Mouse (Mus musculus): ENCODE results near the gene Eif3m. TPM values are rescaled to one million over a fixed set of nuclear protein-coding genes. Genes with fewer than 3 reads are reported as not detected.
"Not testable (repeated sequence)": the region's sequence is repeated elsewhere in the genome, so short reads cannot be mapped to it uniquely, and the experiment has no call there.

Gene Eif3m
- polyA plus RNA-seq, 1 experiment from 2014 or later, result 248 TPM

DNA sequence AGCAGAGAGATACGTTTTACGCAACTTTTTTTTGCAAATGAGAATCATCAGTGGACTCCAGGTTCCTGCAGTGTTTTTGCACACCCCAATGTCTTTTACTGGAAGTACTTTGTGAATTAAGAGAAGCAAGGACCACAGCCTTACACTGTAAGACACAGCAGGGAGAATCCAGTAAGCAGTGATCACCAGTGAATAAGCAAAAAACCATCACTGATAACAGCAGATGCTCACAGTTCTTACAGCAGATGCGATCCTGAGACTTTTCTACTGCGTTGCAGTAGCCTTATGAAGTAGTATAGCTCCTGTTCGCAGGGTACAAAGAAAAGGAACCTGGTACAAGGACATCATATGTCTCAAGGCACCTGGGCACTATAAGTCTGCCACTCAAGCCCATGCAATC is 13.6 kb upstream of the Eif3m start:
- Histone ChIP-seq H3K27me3 (no peaks in the 10 kb centered on the region), H3K9ac (no peak overlapping the region), H3K4me3 (replicated peaks) (no peak overlapping the region), H3K4me2 (no peak overlapping the region), H3K4me1 (no peaks in the 10 kb centered on the region), H3K27ac (no peak overlapping the region), H3K9me3 (no peaks in the 10 kb centered on the region), H3K36me3 (replicated peaks) (no peaks in the 10 kb centered on the region)
- 87% methylated on average over 5 of the region's 5 CpGs for WGBS
- ATAC-seq (ENCODE audit: low FRiP score), result no peak

GRCm38 (mm10) chr2:105028806-105029205 is 11.9 kb upstream of the Eif3m start:
- no peak overlapping the region for H3K9ac ChIP-seq
- ATAC-seq (ENCODE audit: low FRiP score), result no peak
- H3K9me3 ChIP-seq, result no peaks in the 10 kb centered on the region
- no peaks in the 10 kb centered on the region for H3K4me1 ChIP-seq
- no peak overlapping the region for H3K4me3 ChIP-seq (replicated peaks)
- no peaks in the 10 kb centered on the region for H3K27me3 ChIP-seq
- H3K36me3 ChIP-seq (replicated peaks), result no peaks in the 10 kb centered on the region
- H3K4me2 ChIP-seq, result no peak overlapping the region
- 89% methylated on average over 5 of the region's 5 CpGs for WGBS
- H3K27ac ChIP-seq, result no peak overlapping the region

GRCm38 (mm10) chr2:105026950-105027695 is 10.2 kb upstream of the Eif3m start:
- Histone ChIP-seq H3K9me3 (no peaks in the 10 kb centered on the region), H3K4me2 (no peak overlapping the region)
- WGBS, result 90% methylated on average over 22 of the region's 22 CpGs

DNA sequence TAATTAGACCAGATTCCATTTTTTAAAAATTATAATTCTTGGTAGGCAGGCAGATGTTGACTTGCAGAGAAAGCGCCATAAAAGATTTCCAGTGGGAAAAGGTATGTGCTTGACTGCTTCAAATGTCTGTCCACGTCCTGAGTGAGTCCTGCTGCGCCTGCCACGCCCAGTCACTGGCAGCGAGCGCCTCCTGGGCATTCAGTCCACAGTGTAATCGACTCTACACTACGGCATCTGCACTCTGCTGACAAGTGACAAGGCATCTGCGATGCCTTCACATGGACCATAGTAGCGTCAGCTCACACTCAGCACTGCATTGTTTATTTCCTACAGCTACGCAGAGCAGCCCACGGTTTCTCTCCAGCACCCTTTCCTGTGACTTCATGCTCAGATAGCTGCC is 8.7 kb upstream of the Eif3m start:
- ATAC-seq (ENCODE audit: low FRiP score); H3K9ac ChIP-seq; H3K27me3 ChIP-seq; H3K4me3 ChIP-seq (replicated peaks); H3K4me2 ChIP-seq; H3K36me3 ChIP-seq (replicated peaks); H3K4me1 ChIP-seq; H3K27ac ChIP-seq; H3K9me3 ChIP-seq: not testable (repeated sequence)
- WGBS, result 90% methylated on average over 12 of the region's 12 CpGs

More at GRCm38 (mm10) chr2:105026950-105027695, 10.2 kb upstream of the Eif3m start:
- Histone ChIP-seq H3K27ac (no peak overlapping the region), H3K36me3 (replicated peaks) (no peaks in the 10 kb centered on the region), H3K4me3 (replicated peaks) (no peak overlapping the region), H3K9ac (no peak overlapping the region), H3K4me1 (no peaks in the 10 kb centered on the region), H3K27me3 (no peaks in the 10 kb centered on the region)
- ATAC-seq (ENCODE audit: low FRiP score), result no peak

DNA sequence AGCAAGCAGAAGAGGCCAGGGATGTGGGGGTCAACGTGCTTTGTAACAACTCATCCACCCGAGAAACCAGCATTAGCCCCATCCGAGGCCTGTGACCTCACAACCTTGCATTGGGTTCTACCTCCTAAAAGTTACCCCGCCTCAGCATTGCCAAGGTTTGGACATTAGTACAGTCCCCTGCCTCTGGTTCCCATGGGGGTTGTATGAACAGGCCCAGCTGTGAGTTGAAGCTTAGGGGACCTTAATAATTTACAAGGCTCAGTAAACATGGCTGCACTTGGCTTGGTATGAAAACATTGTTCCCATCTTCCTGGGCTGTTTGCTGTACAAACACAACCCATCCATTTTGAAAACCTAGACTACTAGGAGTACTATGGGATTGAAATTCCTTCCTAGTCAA is 6.9 kb upstream of the Eif3m start:
- H3K36me3 ChIP-seq (replicated peaks), result no peaks in the 10 kb centered on the region
- H3K9ac ChIP-seq, result no peak overlapping the region
- H3K27ac ChIP-seq, result no peak overlapping the region
- no peak overlapping the region for H3K4me3 ChIP-seq (replicated peaks)
- H3K4me1 ChIP-seq, result no peaks in the 10 kb centered on the region
- no peaks in the 10 kb centered on the region for H3K27me3 ChIP-seq
- WGBS, result 80% methylated on average over 4 of the region's 4 CpGs
- H3K4me2 ChIP-seq, result no peak overlapping the region
- ATAC-seq (ENCODE audit: low FRiP score), result no peak
- H3K9me3 ChIP-seq, result no peaks in the 10 kb centered on the region

- Histone ChIP-seq H3K9me3 (no peaks in the 10 kb centered on the region), H3K4me2 (no peak overlapping the region), H3K4me3 (replicated peaks) (no peak overlapping the region), H3K36me3 (replicated peaks) (no peaks in the 10 kb centered on the region), H3K27ac (no peak overlapping the region), H3K9ac (no peak overlapping the region), H3K27me3 (no peaks in the 10 kb centered on the region), H3K4me1 (no peaks in the 10 kb centered on the region)
- WGBS, result 82% methylated on average over 6 of the region's 6 CpGs
- no peak for ATAC-seq (ENCODE audit: low FRiP score)
Measured at GRCm38 (mm10) chr2:105023031-105023615, 6.2 kb upstream of the Eif3m start.

GRCm38 (mm10) chr2:105021836-105022235 is 5.0 kb upstream of the Eif3m start:
- no peak overlapping the region for H3K4me2 ChIP-seq
- no peaks in the 10 kb centered on the region for H3K27me3 ChIP-seq
- 90% methylated on average over 2 of the region's 2 CpGs for WGBS
- H3K9ac ChIP-seq, result no peak overlapping the region
- no peaks in the 10 kb centered on the region for H3K36me3 ChIP-seq (replicated peaks)
- ATAC-seq (ENCODE audit: low FRiP score), result no peak
- no peak overlapping the region for H3K4me3 ChIP-seq (replicated peaks)
- H3K4me1 ChIP-seq, result peaks cover 5% of the 10 kb centered on the region; the same call in 1 of the 2 replicates
- H3K9me3 ChIP-seq, result no peaks in the 10 kb centered on the region
- H3K27ac ChIP-seq, result no peak overlapping the region

- H3K27me3 ChIP-seq, result no peaks in the 10 kb centered on the region
- no peak overlapping the region for H3K4me2 ChIP-seq
- H3K27ac ChIP-seq, result no peak overlapping the region
- peaks cover 5% of the 10 kb centered on the region; the same call in 1 of the 2 replicates for H3K4me1 ChIP-seq
- H3K36me3 ChIP-seq (replicated peaks), result no peaks in the 10 kb centered on the region
- no peak for ATAC-seq (ENCODE audit: low FRiP score)
- no peak overlapping the region for H3K4me3 ChIP-seq (replicated peaks)
- H3K9ac ChIP-seq, result no peak overlapping the region
- 82% methylated on average over 12 of the region's 12 CpGs for WGBS
- no peaks in the 10 kb centered on the region for H3K9me3 ChIP-seq
Measured at GRCm38 (mm10) chr2:105021256-105021655, 4.4 kb upstream of the Eif3m start.

DNA sequence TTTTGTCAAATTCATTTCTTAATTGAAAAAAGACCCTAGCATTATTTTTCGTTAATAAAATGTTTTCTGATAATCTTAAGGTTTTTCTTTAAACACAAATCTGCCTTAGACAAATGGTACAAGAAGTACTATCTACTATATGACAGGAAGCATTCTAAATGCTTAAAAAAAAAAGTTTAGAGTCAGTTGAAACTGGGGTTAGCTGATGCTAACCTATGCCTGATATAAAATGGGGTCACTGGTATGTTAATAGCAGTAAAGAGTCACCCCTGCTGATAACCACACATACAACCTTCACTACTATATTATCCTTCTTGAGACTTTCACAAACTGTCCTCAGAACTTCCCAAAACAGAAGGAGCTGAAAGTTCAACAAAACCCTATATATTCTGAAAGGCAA is 2.6 kb upstream of the Eif3m start:
- no peak overlapping the region for H3K4me3 ChIP-seq (replicated peaks)
- H3K9ac ChIP-seq, result no peak overlapping the region
- H3K4me1 ChIP-seq, result peaks cover 16% of the 10 kb centered on the region
- H3K27ac ChIP-seq, result no peak overlapping the region
- 91% methylated on average over 1 of the region's 1 CpGs for WGBS
- no peak overlapping the region for H3K4me2 ChIP-seq
- H3K9me3 ChIP-seq, result no peaks in the 10 kb centered on the region
- ATAC-seq (ENCODE audit: low FRiP score), result no peak
- no peaks in the 10 kb centered on the region for H3K27me3 ChIP-seq
- no peaks in the 10 kb centered on the region for H3K36me3 ChIP-seq (replicated peaks)

- no peak overlapping the region for H3K4me3 ChIP-seq (replicated peaks)
- peak overlapping the region; percentile 82; the same call in 1 of the 2 replicates for H3K4me2 ChIP-seq
- H3K9me3 ChIP-seq, result no peaks in the 10 kb centered on the region
- no peak overlapping the region for H3K9ac ChIP-seq
- ATAC-seq (ENCODE audit: low FRiP score), result no peak
- H3K4me1 ChIP-seq, result peaks cover 16% of the 10 kb centered on the region
- H3K36me3 ChIP-seq (replicated peaks), result peaks cover 12% of the 10 kb centered on the region
- H3K27me3 ChIP-seq, result no peaks in the 10 kb centered on the region
- WGBS, result 85% methylated on average over 3 of the region's 3 CpGs
- no peak overlapping the region for H3K27ac ChIP-seq
Measured at GRCm38 (mm10) chr2:105017802-105018201, 922 bp upstream of the Eif3m start.

GRCm38 (mm10) chr2:105016192-105016966 is 501 bp downstream of the Eif3m start:
- WGBS, result under 1% methylated on average over 43 of the region's 43 CpGs
- H3K4me1 ChIP-seq, result peaks cover 16% of the 10 kb centered on the region

DNA sequence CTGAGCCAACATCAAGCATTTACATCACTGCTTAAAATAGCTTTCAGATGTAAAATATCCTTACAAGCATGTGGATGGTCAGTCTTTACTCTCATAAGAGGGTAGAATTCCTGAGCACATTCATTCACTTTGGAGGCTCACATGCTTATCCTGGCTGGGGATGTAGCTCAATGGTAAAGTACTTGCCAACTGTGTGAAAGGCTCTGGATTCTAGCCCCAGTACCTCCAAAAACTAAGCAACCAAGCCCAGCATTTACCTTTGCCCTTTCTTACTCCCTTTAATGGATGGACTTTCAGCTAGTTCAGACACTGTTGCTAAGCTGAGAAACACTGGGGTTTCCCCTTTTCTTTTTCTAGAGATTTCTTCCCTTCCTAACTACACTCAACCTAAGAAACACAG is 9.6 kb downstream of the Eif3m start:
- Histone ChIP-seq H3K4me1 (no peaks in the 10 kb centered on the region), H3K9me3 (no peaks in the 10 kb centered on the region), H3K27me3 (no peaks in the 10 kb centered on the region), H3K9ac (no peak overlapping the region), H3K4me2 (no peak overlapping the region), H3K4me3 (replicated peaks) (no peak overlapping the region), H3K27ac (no peak overlapping the region), H3K36me3 (replicated peaks) (peaks cover 80% of the 10 kb centered on the region)
- ATAC-seq (ENCODE audit: low FRiP score), result no peak

More at GRCm38 (mm10) chr2:105016192-105016966, 501 bp downstream of the Eif3m start:
- peak; percentile 87 for ATAC-seq (ENCODE audit: low FRiP score)
- H3K4me3 ChIP-seq (replicated peaks), result peak overlapping the region; percentile 94
- H3K4me2 ChIP-seq, result peak overlapping the region; percentile 82
- peaks cover 23% of the 10 kb centered on the region for H3K36me3 ChIP-seq (replicated peaks)
- peak overlapping the region; percentile 87 for H3K9ac ChIP-seq
- no peaks in the 10 kb centered on the region for H3K9me3 ChIP-seq
- H3K27ac ChIP-seq, result peak overlapping the region; percentile 82
- H3K27me3 ChIP-seq, result no peaks in the 10 kb centered on the region

All from forebrain, embryonic 12.5 days (tissue).